Mouse (Mus musculus) heart, adult 2 months (tissue): ENCODE results near the gene Efcab2. TPM values are rescaled to one million over a fixed set of nuclear protein-coding genes. Genes with fewer than 3 reads are reported as not detected.

Experiments used
- DNase-seq, 2 experiments: peaks; one replicate each; pipeline ENCODE4 v3.0.0; 2021
- H3K27ac ChIP-seq: fragments of 200-600 bp; 2 replicates; pipeline ENCODE4 v1.8.1; 2022
- H3K27me3 ChIP-seq: fragments of 200-500 bp; 2 replicates; pipeline ENCODE4 v1.6.1; 2012; ENCODE audit warnings: mild to moderate bottlenecking, low read length, inconsistent platforms, mixed read lengths; ENCODE audit not compliant: control insufficient read depth, insufficient read depth
- H3K36me3 ChIP-seq: fragments of 200-500 bp; 2 replicates; pipeline ENCODE4 v1.6.1; 2012; ENCODE audit warnings: low read length, inconsistent platforms; ENCODE audit not compliant: control insufficient read depth, insufficient read depth
- H3K4me1 ChIP-seq: fragments of 200-500 bp; 2 replicates; pipeline ENCODE4 v1.6.1; 2011; ENCODE audit warnings: low read length; ENCODE audit not compliant: control insufficient read depth, insufficient read depth
- H3K4me3 ChIP-seq: fragments of 200-600 bp; 2 replicates; pipeline ENCODE4 v1.8.1; 2022
- H3K79me2 ChIP-seq: fragments of 200-500 bp; replicated peaks from 2 replicates; pipeline ENCODE4 v1.6.1; 2012; ENCODE audit warnings: mild to moderate bottlenecking, inconsistent platforms, low read length, moderate library complexity, mixed read lengths; ENCODE audit not compliant: control insufficient read depth, insufficient read depth
- H3K9ac ChIP-seq: fragments of 200-500 bp; 2 replicates; pipeline ENCODE4 v1.6.1; 2012; ENCODE audit warnings: low read depth, mild to moderate bottlenecking, control low read depth, inconsistent platforms, low read length, mixed read lengths
- CTCF ChIP-seq: fragments of 200-600 bp; IDR thresholded peaks from 2 replicates; pipeline ENCODE4 v1.8.1; 2022; ENCODE audit warnings: antibody characterized with exemption, mild to moderate bottlenecking, moderate library complexity
- EP300 ChIP-seq: fragments of 200-500 bp; IDR thresholded peaks from 2 replicates; pipeline ENCODE4 v1.6.1; 2011; ENCODE audit warnings: low read depth, low read length, control low read depth; ENCODE audit not compliant: insufficient read depth
- POLR2A ChIP-seq: fragments of 200-500 bp; IDR thresholded peaks from 2 replicates; pipeline ENCODE4 v1.6.1; 2011; ENCODE audit warnings: mild to moderate bottlenecking, low read depth, low read length, control low read depth; ENCODE audit not compliant: insufficient read depth
- WGBS: fragments of 180-500 bp; shearing (Covaris S2); methylation state at CpG from one replicate; pipeline ENCODE4 v1.1.7; 2018; 5-methylcytosine and 5-hydroxymethylcytosine counted together
- intact Hi-C: fragments of 180-260 bp; cut with DNase I; formaldehyde crosslinking; loops from one replicate; pipeline ENCODE4 v1.15.1; 2025
- long read RNA-seq: library from polyadenylated mRNA; stranded (forward); transcript quantifications from one replicate; pipeline ENCODE4 v2.0.0, GENCODE M21; 2021
- polyA plus RNA-seq: library from polyadenylated mRNA; depleted of rRNA; stranded (reverse); fragments of >200 nt; gene quantifications from 2 replicates; pipeline ENCODE4 v1.2.3, GENCODE M21; 2012; rRNA removed
- total RNA-seq, 2 experiments: library from RNA; stranded (reverse); gene quantifications; 2 replicates each; pipeline ENCODE4 v1.2.3; 2021

Gene Efcab2
- total RNA-seq (100 to 1,000 TPM in 1 of 2 experiments, 10 to 100 TPM in 1; 94.1 to 112 TPM), polyA plus RNA-seq (11.4 and 32.0 TPM in 2 replicates)
- long read RNA-seq, transcript Efcab2-201 (7 exons, 3,580 nt): minor isoform, 18 of 74 reads
- long read RNA-seq, transcript Efcab2-202 (6 exons, 667 nt): major isoform, 39 of 74 reads
- long read RNA-seq, partial matches to known transcripts: 0 of 74 reads
- long read RNA-seq, other reads (novel, unspliced or antisense): 17 of 74 reads

- H3K4me1 ChIP-seq: peaks cover 4% of the 10 kb centered on the region
- peak; percentile 93 to 94 for DNase-seq
- H3K27ac ChIP-seq: peak within 1 kb of the TSS; percentile 100
- H3K9ac ChIP-seq: peak within 1 kb of the TSS; percentile 100
- no peaks in the 10 kb centered on the region for H3K36me3 ChIP-seq
- H3K79me2 ChIP-seq: no peaks in the 10 kb centered on the region
- under 1% methylated on average over 69 of the region's 70 CpGs for WGBS
- TF ChIP-seq CTCF (peak; percentile 74), EP300 (peak; percentile 59; the same call in 1 of the 2 replicates), POLR2A (peak; percentile 92)
- peak within 1 kb of the TSS; percentile 90 for H3K4me3 ChIP-seq
- H3K27me3 ChIP-seq: no peaks in the 10 kb centered on the region
- intact Hi-C loops: loop anchor here (1.0 to 10.0 kb wide), 5 partner anchors 37 to 611 kb away; partner anchors contain the start of genes Adss and Hnrnpu
Observed at GRCm38 (mm10) chr1:178405951-178406711, at the start of gene Efcab2. Gene Efcab2, plus strand, starts transcription at chr1:178406085.

GRCm38 (mm10) chr1:178357776-178358710 is 47.8 kb upstream of the Efcab2 start:
- Histone ChIP-seq H3K27ac (peak overlapping the region; percentile 58), H3K4me1 (peaks cover 4% of the 10 kb centered on the region)
- 41% methylated on average over 12 of the region's 12 CpGs for WGBS

GRCm38 (mm10) chr1:178360264-178360663 is 45.6 kb upstream of the Efcab2 start:
- Histone ChIP-seq H3K4me1 (peaks cover 4% of the 10 kb centered on the region), H3K4me3 (no peak overlapping the region), H3K27me3 (no peaks in the 10 kb centered on the region), H3K27ac (no peak overlapping the region), H3K9ac (no peak overlapping the region), H3K36me3 (no peaks in the 10 kb centered on the region), H3K79me2 (no peaks in the 10 kb centered on the region)
- TF ChIP-seq CTCF: no peak
- no peak for TF ChIP-seq EP300
- TF ChIP-seq POLR2A: no peak
- WGBS: 88% methylated on average over 11 of the region's 11 CpGs
- DNase-seq: no peak
- intact Hi-C loops: no loop called here

More at GRCm38 (mm10) chr1:178357776-178358710, 47.8 kb upstream of the Efcab2 start:
- intact Hi-C loops: no loop called here
- H3K27me3 ChIP-seq: no peaks in the 10 kb centered on the region
- H3K9ac ChIP-seq: no peak overlapping the region
- H3K79me2 ChIP-seq: no peaks in the 10 kb centered on the region
- peak; percentile 35 to 37 for DNase-seq
- H3K36me3 ChIP-seq: no peaks in the 10 kb centered on the region
- no peak for TF ChIP-seq EP300
- no peak for TF ChIP-seq CTCF
- TF ChIP-seq POLR2A: no peak
- H3K4me3 ChIP-seq: no peak overlapping the region

- 81% methylated on average over 2 of the region's 2 CpGs for WGBS
- Histone ChIP-seq H3K4me1 (peaks cover 4% of the 10 kb centered on the region), H3K9ac (no peak overlapping the region), H3K27me3 (no peaks in the 10 kb centered on the region), H3K36me3 (no peaks in the 10 kb centered on the region), H3K4me3 (no peak overlapping the region), H3K27ac (no peak overlapping the region), H3K79me2 (no peaks in the 10 kb centered on the region)
- TF ChIP-seq EP300 (no peak), CTCF (peak; percentile 41), POLR2A (no peak)
- intact Hi-C loops: no loop called here
- DNase-seq: no peak
Observed at GRCm38 (mm10) chr1:178360702-178361101, 45.2 kb upstream of the Efcab2 start.

- peaks cover 5% of the 10 kb centered on the region for H3K4me1 ChIP-seq
- H3K4me3 ChIP-seq: no peak overlapping the region
- intact Hi-C loops: no loop called here
- no peak for TF ChIP-seq EP300
- no peak overlapping the region for H3K9ac ChIP-seq
- H3K27me3 ChIP-seq: no peaks in the 10 kb centered on the region
- DNase-seq: no peak
- peaks cover 5% of the 10 kb centered on the region for H3K36me3 ChIP-seq
- 90% methylated on average over 6 of the region's 6 CpGs for WGBS
- H3K79me2 ChIP-seq: no peaks in the 10 kb centered on the region
- H3K27ac ChIP-seq: no peak overlapping the region
Observed at GRCm38 (mm10) chr1:178365171-178365570, 40.7 kb upstream of the Efcab2 start.

- no peak for TF ChIP-seq EP300
- TF ChIP-seq CTCF: no peak
- TF ChIP-seq POLR2A: no peak
- Histone ChIP-seq H3K9ac (no peak overlapping the region), H3K27me3 (no peaks in the 10 kb centered on the region), H3K4me1 (peaks cover 5% of the 10 kb centered on the region), H3K27ac (peak overlapping the region; percentile 90), H3K79me2 (no peaks in the 10 kb centered on the region), H3K36me3 (peaks cover 5% of the 10 kb centered on the region), H3K4me3 (peak overlapping the region; percentile 62; the same call in 1 of the 2 replicates)
- WGBS: 53% methylated on average over 6 of the region's 6 CpGs
- DNase-seq: no peak
- intact Hi-C loops: loop anchor here (2.0 kb wide), 1 partner anchor 31 kb away; the partner anchor contains the start of gene Hnrnpu
Observed at GRCm38 (mm10) chr1:178368121-178368520, 37.8 kb upstream of the Efcab2 start.
